Mouse (Mus musculus) heart, adult 8-10 months (tissue): ENCODE measurements at regions not wholly inside any gene's neighbourhood (a gene's known extent, or its start where the extent isn't known, plus 50 kb on each side); places are given as distances from the start of the nearest gene placed in this dataset.
A peak's percentile ranks its signal among the peaks of the same experiment; 100 is the strongest.

Experiments
- DNase-seq: peaks from one replicate; pipeline ENCODE4 v3.0.0; 2022; ENCODE audit warnings: low spot score

DNA sequence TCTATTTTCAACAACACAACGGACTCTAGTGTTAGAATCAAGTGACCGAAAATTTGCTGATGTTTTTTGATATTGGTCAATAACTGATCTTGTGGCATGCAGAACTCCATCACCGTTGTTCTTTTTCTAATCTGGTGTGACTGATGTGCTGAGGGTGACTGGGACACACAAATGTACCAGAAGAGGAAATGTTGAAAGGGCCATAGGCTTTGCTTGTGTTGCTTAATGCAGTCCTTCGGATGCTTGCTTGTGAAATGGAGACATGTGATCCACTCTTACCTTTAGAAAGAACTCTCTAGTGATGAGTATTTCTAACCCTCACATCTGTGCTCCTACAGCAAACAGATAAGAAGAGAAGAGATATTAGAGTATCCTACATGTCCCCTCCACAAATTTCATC, 145.9 kb upstream of the Thbs1 start:
- no peak for DNase-seq

GRCm38 (mm10) chr2:117968731-117969130, 142.9 kb upstream of the Thbs1 start:
- DNase-seq: no peak

DNA sequence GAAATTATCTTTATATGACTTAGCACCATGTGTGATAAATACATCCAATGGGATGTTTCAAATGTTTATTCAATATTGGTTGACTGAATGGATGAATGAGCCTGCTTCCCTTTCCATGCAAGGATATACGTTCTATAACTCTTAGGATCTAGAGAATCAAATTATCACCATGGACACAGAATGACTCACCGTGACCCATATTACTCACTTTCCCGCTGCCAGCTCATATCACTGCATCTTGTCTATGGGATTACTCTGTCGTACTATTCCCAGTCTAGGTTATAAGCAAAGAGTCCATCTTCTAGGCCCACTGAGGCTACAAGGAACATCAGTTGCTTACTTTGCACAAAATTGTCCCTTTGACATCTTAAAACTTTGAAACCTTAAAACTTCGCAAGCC, 141.0 kb upstream of the Thbs1 start:
- DNase-seq: no peak

GRCm38 (mm10) chr2:117977033-117977432, 134.6 kb upstream of the Thbs1 start:
- DNase-seq: no peak

GRCm38 (mm10) chr2:117980856-117981255, 130.8 kb upstream of the Thbs1 start:
- no peak for DNase-seq

- no peak for DNase-seq
Observed at GRCm38 (mm10) chr2:117984569-117984968, 127.1 kb upstream of the Thbs1 start.

DNA sequence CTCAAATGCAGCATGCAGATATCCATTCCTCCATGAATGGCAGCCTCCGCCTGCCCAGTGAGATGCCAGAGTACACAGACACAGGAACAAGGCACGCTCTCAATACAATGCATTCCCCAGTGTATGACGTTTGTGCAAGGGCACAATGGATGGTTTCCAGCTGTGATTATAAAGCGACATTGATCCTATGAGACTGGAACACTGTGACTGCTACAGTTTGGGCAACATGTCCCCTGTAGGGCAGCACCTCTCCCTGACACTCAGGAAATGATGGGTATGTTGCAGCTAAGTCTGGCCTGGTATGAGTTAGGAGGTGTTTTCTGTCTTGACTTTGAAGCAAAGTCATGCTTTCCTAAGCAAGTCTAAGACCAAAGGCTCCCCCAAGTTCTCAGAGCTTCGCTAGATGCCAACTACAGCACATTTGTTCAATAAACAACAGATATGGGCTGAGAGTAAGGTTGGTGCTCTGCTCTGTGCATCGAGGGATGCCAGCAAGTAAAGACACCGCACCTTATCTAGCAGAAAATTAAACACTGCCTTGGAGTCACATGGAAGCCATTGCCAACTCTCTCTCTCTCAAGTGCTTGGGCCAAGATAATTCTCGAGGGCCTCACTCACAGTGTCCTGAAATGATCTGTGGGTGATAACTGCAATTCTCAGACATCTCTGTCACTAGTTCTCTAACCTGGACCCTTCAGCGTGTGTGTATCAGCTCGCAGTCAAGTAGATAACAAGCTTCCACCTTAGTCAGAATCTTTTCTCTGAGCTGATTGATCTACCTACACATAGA, 124.1 kb upstream of the Thbs1 start:
- DNase-seq: no peak

GRCm38 (mm10) chr2:117988396-117989173, 123.1 kb upstream of the Thbs1 start:
- DNase-seq: no peak

DNA sequence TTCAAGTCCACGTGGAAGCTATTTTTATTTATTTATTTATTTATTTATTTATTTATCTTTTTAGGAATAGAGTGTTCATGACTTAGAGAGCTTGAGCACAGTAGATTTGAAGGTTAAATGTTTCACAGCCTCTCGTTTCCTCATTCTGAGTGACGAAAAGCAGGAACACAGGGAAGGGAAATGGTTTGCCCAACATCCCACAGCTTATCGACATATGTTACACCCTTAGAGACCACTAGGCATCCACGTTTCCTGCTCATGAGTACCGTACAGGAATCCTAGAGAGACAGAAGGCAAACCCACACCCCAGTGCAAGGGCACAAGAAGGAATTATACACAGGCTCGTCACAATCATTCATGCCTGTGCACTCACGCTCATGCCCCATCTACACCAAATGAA, 122.5 kb upstream of the Thbs1 start:
- no peak for DNase-seq

DNA sequence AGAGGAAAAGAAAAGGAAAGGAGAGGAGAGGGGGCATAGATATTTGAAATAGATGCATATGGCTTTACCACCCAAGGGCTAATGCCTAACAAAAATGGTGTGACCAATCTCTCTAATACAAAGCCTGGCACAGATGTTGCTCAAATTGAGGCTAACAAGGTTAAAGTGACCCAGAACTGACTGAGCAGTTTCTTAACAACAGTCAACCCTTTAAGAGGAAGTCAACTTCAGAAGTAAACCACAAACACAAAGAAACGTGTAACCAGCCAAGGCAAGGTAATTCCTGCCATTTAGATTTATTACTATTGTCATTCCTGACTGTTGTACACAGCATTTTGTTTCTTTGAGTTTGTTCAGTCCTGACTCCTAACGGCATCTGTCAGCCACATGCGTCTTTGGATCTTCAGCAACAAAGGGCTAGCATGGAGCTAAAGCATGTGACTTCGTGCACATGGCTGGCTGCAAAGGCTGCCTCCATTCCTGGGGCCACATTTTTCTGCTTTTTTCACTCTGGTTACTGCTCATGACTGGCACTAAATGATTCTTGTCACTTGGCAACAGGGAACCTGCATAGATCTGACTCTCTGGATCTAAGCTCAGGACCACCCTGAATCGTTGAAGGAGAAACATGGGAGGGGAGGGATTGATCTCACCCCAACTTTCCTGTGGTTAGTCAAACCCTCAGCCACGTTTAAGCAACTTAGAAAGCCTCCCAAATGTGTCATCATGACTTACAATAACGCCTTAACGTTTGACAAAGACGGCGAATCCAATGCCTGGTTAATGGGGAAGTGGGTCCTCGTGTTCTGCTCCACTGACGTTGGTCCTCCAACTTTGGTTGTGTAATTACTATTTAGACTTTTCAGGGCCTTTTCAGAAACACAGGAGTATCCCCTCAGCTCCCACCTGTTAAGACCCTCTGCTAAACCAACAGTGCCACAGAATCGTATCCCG, 115.3 kb upstream of the Thbs1 start:
- DNase-seq: no peak

DNA sequence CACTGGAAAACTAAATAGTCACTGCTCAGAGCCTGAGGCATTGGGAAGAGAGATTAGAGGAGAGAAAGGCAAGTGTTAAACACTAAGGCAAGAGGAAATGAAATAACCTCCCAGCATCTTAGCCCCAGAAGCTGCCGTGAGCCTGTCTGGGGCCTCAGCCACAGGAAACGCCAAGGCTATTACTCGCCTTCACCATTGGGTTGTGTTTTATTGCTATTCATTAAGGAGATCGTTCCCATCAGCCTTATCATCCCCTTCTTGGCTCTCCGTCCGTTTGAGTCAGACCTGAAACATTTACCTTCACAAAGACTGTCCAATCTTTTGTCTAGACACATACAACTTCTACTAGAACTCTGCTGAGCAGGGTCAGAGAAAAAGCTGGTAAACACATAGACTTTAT, 112.0 kb upstream of the Thbs1 start:
- DNase-seq: no peak

- DNase-seq: no peak
Observed at GRCm38 (mm10) chr2:118004191-118004590, 107.5 kb upstream of the Thbs1 start.

DNA sequence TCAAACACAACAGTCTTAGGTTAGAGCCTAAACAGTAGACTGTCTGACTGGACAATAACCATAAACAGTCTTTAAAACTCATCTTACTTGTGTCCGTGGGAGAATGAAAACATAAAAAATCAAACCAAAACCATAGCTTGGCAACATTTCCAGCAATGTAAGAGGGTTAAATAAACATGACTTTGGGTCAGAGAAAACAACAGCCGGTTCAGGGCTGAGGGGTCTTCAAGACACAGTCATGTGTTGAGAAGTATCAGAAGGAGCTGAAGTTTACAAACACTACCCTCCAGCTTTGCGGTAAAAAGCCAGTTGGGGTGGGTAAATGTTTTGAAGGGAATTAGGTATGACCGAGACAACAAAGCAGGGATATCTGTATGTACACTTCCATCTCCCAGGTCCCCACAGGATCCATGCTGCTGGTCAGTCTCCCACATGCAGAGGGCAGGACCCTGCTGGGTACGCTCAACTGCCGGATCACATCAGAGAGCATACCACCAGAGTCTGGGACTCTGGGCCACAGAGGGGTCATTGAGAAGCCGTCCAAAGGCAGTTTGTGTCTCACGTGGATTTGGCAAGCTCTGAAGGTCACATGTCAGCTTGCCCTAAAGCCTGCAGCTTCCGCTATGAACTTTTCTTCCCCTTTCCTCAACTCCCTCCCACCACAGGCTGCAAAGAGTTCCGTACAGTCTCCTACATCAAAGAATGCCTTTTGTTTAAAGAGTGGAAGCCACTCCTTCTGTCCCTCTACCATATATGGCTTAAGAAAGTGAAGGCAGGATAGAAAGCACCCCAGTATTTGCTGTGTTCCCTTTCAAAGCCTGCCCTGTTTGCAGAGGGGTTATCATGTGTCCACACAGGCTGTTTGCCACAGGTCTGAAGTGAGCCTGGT, 103.9 kb upstream of the Thbs1 start:
- DNase-seq: peak; percentile 34

DNA sequence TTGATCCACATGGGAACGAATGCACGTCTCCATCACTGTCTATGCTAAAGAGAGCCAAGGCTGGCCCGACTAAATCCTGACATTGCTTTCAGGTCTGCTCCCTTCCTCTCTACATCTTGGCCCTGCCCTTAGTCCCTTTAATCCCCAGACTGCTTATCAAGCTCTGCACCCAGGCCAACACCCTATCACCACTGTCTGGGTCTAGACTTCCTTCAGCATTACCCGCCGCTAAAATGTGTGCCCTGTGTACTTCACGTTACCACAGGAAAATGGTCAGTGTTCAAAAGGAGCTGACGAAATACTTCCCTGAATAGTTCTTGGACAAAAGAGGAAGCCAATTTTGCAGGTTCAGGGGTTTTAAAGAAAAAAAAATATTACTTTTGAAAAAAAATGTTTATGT, 100.0 kb upstream of the Thbs1 start:
- no peak for DNase-seq

- no peak for DNase-seq
Observed at GRCm38 (mm10) chr2:118012211-118012610, 99.5 kb upstream of the Thbs1 start.

DNA sequence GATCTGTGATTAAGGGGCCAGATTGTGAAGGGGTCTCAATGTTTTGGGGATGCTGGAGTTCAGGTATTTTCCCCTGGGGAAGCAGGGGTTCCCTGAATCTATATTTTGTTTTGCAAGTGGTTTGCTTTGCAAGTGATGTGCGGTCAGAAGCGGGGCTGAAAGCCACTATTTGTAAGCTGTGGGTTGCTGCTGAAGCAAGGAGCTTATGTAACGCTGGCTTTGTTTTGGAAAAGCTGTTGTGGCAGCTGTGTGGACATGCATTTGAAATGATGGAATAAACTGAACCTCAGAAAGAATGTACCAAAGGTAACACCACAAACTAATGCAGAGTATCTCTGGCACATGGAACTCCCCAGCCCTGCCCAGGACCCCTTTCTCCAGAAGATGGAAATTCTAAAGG, 98.5 kb upstream of the Thbs1 start:
- DNase-seq: no peak

GRCm38 (mm10) chr2:118015182-118015581, 96.5 kb upstream of the Thbs1 start:
- DNase-seq: no peak

GRCm38 (mm10) chr2:118025829-118026735, 85.6 kb upstream of the Thbs1 start:
- no peak for DNase-seq

- peak; percentile 69 for DNase-seq
Observed at GRCm38 (mm10) chr2:118028881-118029280, 82.8 kb upstream of the Thbs1 start.
